Mouse (Mus musculus) frontal cortex, postnatal 36 days (tissue): ENCODE data around the gene Cnot2.

ENCODE experiments used
- DNase-seq, 2 experiments: peaks; one replicate each; pipeline ENCODE4 v3.0.0; 2022; ENCODE audit warnings: low spot score in 2 of 2

The Cnot2 gene

GRCm38 (mm10) chr10:116562731-116563480 is 18.4 kb downstream of the Cnot2 start:
- DNase-seq = no peak

GRCm38 (mm10) chr10:116562210-116562609 is 19.1 kb downstream of the Cnot2 start:
- DNase-seq = no peak

- no peak for DNase-seq
Measured at GRCm38 (mm10) chr10:116559171-116559570, 22.1 kb downstream of the Cnot2 start.

- no peak for DNase-seq
Measured at GRCm38 (mm10) chr10:116557166-116557565, 24.1 kb downstream of the Cnot2 start.

- DNase-seq = no peak
Measured at GRCm38 (mm10) chr10:116554434-116554833, 26.9 kb downstream of the Cnot2 start.

- no peak for DNase-seq
Measured at GRCm38 (mm10) chr10:116547958-116548357, 33.4 kb downstream of the Cnot2 start.

GRCm38 (mm10) chr10:116546177-116546576 is 35.1 kb downstream of the Cnot2 start:
- DNase-seq = no peak

- no peak for DNase-seq
Measured at GRCm38 (mm10) chr10:116543061-116543460, 38.2 kb downstream of the Cnot2 start.

- DNase-seq = no peak
Measured at GRCm38 (mm10) chr10:116540750-116541149, 40.6 kb downstream of the Cnot2 start.

GRCm38 (mm10) chr10:116537495-116537894 is 43.8 kb downstream of the Cnot2 start:
- DNase-seq = no peak

GRCm38 (mm10) chr10:116534278-116534677 is 47.0 kb downstream of the Cnot2 start:
- no peak for DNase-seq

- no peak for DNase-seq
Measured at GRCm38 (mm10) chr10:116532561-116532960, 48.8 kb downstream of the Cnot2 start.

GRCm38 (mm10) chr10:116531063-116531462 is 50.2 kb downstream of the Cnot2 start:
- DNase-seq = no peak

- no peak for DNase-seq
Measured at GRCm38 (mm10) chr10:116519588-116519987, 61.7 kb downstream of the Cnot2 start.

GRCm38 (mm10) chr10:116515590-116515989 is 65.7 kb downstream of the Cnot2 start:
- DNase-seq = no peak

GRCm38 (mm10) chr10:116515158-116515557 is 66.2 kb downstream of the Cnot2 start:
- DNase-seq = no peak

- no peak for DNase-seq
Measured at GRCm38 (mm10) chr10:116513254-116513635, 68.1 kb downstream of the Cnot2 start.

- DNase-seq = no peak
Measured at GRCm38 (mm10) chr10:116512521-116513253, 68.6 kb downstream of the Cnot2 start.

- no peak for DNase-seq
Measured at GRCm38 (mm10) chr10:116505303-116506014, 75.9 kb downstream of the Cnot2 start.

- DNase-seq = no peak
Measured at GRCm38 (mm10) chr10:116492768-116493167, 88.5 kb downstream of the Cnot2 start.

GRCm38 (mm10) chr10:116486895-116487747 is 94.2 kb downstream of the Cnot2 start:
- peak; percentile 38 to 44 for DNase-seq

- no peak for DNase-seq
Measured at GRCm38 (mm10) chr10:116481917-116482316, 99.4 kb downstream of the Cnot2 start.
